Mouse (Mus musculus) limb, embryonic 14.5 days (tissue): ENCODE measurements around the gene Trp53tg5. TPM values are rescaled to one million over a fixed set of nuclear protein-coding genes. Genes with fewer than 3 reads are reported as not detected.

ENCODE experiments used
- ATAC-seq: fragments of 200-750 bp; cut with Nextera tagmentation; 2 replicates; pipeline ENCODE4 v1.8.0; 2017; ENCODE audit warnings: low read depth, moderate number of reproducible peaks, moderate TSS enrichment; ENCODE audit not compliant: low FRiP score
- DNase-seq: peaks from one replicate; pipeline ENCODE4 v3.0.0-alpha.2; 2015; ENCODE audit warnings: low spot score
- H3K27ac ChIP-seq: fragments of 300-500 bp; sonication (generic); replicated peaks from 2 replicates; pipeline ENCODE4 v1.5.1; 2014; ENCODE audit warnings: low read depth, mild to moderate bottlenecking, low read length, moderate library complexity, mixed read lengths
- H3K27me3 ChIP-seq: fragments of 300-500 bp; sonication (generic); 2 replicates; pipeline ENCODE4 v1.6.1; 2014; ENCODE audit warnings: low read length, mixed read lengths; ENCODE audit not compliant: control insufficient read depth, insufficient read depth
- H3K36me3 ChIP-seq: fragments of 300-500 bp; sonication (generic); 2 replicates; pipeline ENCODE4 v1.6.1; 2014; ENCODE audit warnings: mild to moderate bottlenecking, low read length, moderate library complexity, mixed read lengths; ENCODE audit not compliant: control insufficient read depth, insufficient read depth
- H3K4me1 ChIP-seq: fragments of 300-500 bp; sonication (generic); 2 replicates; pipeline ENCODE4 v1.6.1; 2014; ENCODE audit warnings: antibody characterized with exemption, low read length, mixed read lengths; ENCODE audit not compliant: control insufficient read depth, insufficient read depth
- H3K4me2 ChIP-seq: fragments of 300-500 bp; sonication (generic); replicated peaks from 2 replicates; pipeline ENCODE4 v1.6.1; 2014; ENCODE audit warnings: low read depth, mild to moderate bottlenecking, low read length, moderate library complexity; ENCODE audit not compliant: severe bottlenecking
- H3K4me3 ChIP-seq: fragments of 300-500 bp; sonication (generic); replicated peaks from 2 replicates; pipeline ENCODE4 v1.5.1; 2014; ENCODE audit warnings: low read length
- H3K9ac ChIP-seq: fragments of 300-500 bp; sonication (generic); 2 replicates; pipeline ENCODE4 v1.6.1; 2014; ENCODE audit warnings: mild to moderate bottlenecking, low read depth, low read length, moderate library complexity; ENCODE audit not compliant: severe bottlenecking
- H3K9me3 ChIP-seq: fragments of 300-500 bp; sonication (generic); 2 replicates; pipeline ENCODE4 v1.6.1; 2016; ENCODE audit warnings: low read length; ENCODE audit not compliant: control insufficient read depth
- POLR2A ChIP-seq: fragments of 200-500 bp; IDR thresholded peaks from 2 replicates; pipeline ENCODE4 v1.8.0; 2012; ENCODE audit warnings: inconsistent platforms, mild to moderate bottlenecking, moderate library complexity, borderline replicate concordance; ENCODE audit not compliant: insufficient read depth, insufficient read length; ENCODE audit errors: extremely low read depth
- WGBS: fragments of 180-500 bp; shearing (Covaris S2); extraction: QIAGEN DNeasy Blood & Tissue Kit; methylation state at CpG from one replicate; pipeline ENCODE4 v1.1.7; 2014; 5-methylcytosine and 5-hydroxymethylcytosine counted together
- polyA plus RNA-seq, 2 experiments: library from polyadenylated mRNA; depleted of rRNA in 1 of 2; stranded (reverse) in 1 of 2; unstranded in 1 of 2; fragments of >200 nt; fragmentation: Nextera tagmentation in 1 of 2; extraction: Ambion mirVana in 1 of 2; gene quantifications; 2 replicates each; pipeline versions ENCODE4 v1.2.1 to v1.2.3; 2012 to 2014

Gene Trp53tg5
- polyA plus RNA-seq, 2 experiments = not detected

DNA sequence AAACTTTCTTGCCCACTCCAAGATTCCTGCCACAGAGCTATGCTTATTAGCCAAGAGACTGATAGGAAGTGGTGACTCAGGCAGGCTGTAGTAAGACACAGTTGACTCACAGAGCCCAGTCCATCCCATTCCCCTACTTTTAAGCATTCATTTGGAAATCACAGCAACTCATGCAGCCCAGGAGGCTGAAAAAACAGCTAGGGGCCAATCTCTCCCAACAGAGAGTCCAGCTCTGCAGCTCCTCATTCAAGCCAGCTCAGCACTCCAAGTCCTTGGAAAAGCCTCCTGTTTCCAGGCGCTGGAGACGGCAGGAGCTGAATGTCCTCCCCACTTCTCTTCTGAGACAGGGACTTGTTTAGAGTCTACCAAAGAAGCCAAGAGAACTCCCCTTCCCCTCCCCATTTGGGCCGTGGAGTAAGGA, 34.5 kb downstream of the Trp53tg5 start:
- 66% methylated on average over 3 of the region's 3 CpGs for WGBS
- no peak for TF ChIP-seq POLR2A
- Histone ChIP-seq H3K4me2 (no peak overlapping the region), H3K9me3 (no peaks in the 10 kb centered on the region), H3K27me3 (no peaks in the 10 kb centered on the region), H3K9ac (no peak overlapping the region), H3K4me1 (peaks cover 75% of the 10 kb centered on the region), H3K36me3 (no peaks in the 10 kb centered on the region), H3K4me3 (no peak overlapping the region), H3K27ac (no peak overlapping the region)
- DNase-seq (no peak), ATAC-seq (no peak)

DNA sequence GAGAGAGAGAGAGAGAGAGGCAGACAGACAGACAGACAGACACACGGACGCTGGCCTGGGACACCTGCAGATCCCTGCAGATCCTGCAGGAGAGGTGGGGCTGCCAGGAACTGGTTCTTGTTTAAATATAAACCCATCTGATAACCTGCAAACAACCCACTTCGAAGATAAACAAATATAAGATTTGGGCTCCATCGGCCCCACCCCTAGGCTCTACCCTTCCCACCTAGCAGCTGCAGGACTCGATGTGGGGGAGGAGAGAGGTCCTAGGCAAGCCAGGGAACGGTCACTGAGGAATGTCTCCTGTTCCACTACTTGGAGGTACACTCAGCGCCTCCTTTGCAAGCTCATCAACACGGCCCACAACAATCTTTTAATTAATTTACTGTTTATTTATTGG, 35.3 kb downstream of the Trp53tg5 start:
- H3K4me2 ChIP-seq = no peak overlapping the region
- no peaks in the 10 kb centered on the region for H3K9me3 ChIP-seq
- DNase-seq (no peak), ATAC-seq (no peak)
- no peak overlapping the region for H3K4me3 ChIP-seq
- no peak overlapping the region for H3K27ac ChIP-seq
- no peak for TF ChIP-seq POLR2A
- H3K36me3 ChIP-seq = no peaks in the 10 kb centered on the region
- H3K27me3 ChIP-seq = no peaks in the 10 kb centered on the region
- H3K4me1 ChIP-seq = peaks cover 77% of the 10 kb centered on the region
- 41% methylated on average over 8 of the region's 8 CpGs for WGBS
- no peak overlapping the region for H3K9ac ChIP-seq

DNA sequence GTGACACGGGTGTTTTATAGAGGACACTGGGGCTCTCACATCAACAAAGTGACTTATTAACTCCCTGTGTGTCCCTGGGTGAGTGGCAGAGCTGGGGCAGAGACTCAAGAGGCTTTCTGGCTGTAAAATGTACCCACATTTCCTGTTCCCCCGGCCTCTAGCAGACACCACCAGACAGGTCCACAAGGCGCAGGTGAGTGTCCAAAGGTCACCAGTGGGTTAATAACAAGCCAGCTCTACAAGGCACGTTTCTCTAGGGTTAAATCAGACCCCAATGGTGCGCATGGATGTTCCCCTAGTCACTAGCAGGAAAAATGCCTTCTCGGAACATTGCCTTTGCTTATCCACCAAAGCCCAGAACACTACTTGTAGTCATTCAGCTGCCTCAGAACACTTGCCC, 35.8 kb downstream of the Trp53tg5 start:
- Histone ChIP-seq H3K36me3 (no peaks in the 10 kb centered on the region), H3K4me1 (peaks cover 81% of the 10 kb centered on the region), H3K27me3 (no peaks in the 10 kb centered on the region), H3K27ac (no peak overlapping the region), H3K4me3 (no peak overlapping the region), H3K4me2 (no peak overlapping the region), H3K9ac (no peak overlapping the region), H3K9me3 (no peaks in the 10 kb centered on the region)
- ATAC-seq (no peak), DNase-seq (no peak)
- WGBS = 35% methylated on average over 6 of the region's 6 CpGs
- TF ChIP-seq POLR2A = no peak

DNA sequence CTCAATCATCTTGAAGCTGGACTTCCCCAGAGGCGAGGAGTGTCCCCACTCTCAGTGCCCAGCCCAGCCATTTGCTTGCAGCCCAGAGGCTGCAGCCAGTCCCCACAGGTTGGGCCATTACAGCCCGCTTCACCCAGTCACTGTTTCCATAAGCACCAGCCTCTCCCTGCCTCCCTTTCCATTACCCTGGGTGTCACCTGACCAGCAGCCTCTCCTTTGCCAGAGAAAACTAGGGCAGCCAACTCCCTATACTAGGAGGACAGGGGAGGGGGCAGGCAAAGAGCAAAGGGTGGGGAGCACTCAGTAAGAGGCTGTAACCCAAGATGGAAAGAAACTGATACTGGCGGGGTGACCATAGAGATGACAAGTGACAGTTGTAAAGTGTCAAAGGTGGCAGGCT, 36.6 kb downstream of the Trp53tg5 start:
- TF ChIP-seq POLR2A = no peak
- peak; percentile 36 for ATAC-seq
- Histone ChIP-seq H3K4me2 (no peak overlapping the region), H3K27me3 (no peaks in the 10 kb centered on the region), H3K9me3 (no peaks in the 10 kb centered on the region), H3K9ac (no peak overlapping the region), H3K27ac (peak overlapping the region; percentile 55), H3K4me1 (peaks cover 83% of the 10 kb centered on the region), H3K4me3 (no peak overlapping the region), H3K36me3 (no peaks in the 10 kb centered on the region)
- WGBS = 45% methylated on average over 3 of the region's 3 CpGs
- no peak for DNase-seq

DNA sequence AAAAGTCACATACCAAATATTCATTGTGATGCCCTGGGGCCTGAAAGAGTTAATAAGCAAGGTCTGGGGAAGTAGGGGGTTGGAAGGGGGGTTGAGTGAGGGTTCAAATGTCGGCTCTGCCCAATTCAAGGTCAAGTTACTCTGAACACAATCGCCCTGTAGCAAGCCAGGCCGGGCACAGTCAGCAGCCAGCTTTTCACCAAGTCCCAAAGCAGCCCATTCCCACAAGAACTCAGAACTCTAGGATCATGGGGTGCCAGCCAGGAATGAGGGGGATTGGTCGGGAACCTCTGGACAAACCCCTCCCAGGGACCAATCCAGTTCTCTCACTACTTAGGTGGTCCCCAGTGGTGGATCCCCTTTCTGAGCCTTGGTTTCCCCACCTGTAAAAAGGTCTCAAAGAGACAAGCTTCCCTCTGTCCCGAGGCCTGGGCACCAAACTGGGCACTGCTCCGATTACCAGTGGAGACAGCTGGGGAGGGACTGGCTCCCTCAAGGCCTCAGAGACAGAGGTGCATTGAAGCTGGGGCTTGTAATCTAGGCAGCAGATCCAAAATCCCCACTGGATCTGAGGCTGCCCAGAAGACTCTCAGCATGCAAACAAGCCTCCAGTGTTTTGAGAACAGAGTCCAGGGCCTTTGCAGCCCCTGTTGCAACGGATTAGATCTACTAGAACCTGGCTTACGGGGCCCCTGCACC, 37.2 kb downstream of the Trp53tg5 start:
- Histone ChIP-seq H3K36me3 (no peaks in the 10 kb centered on the region), H3K4me2 (peak overlapping the region; percentile 13; the same call in 1 of the 2 replicates), H3K9ac (no peak overlapping the region), H3K9me3 (no peaks in the 10 kb centered on the region), H3K27me3 (no peaks in the 10 kb centered on the region), H3K27ac (peak overlapping the region; percentile 55), H3K4me1 (peaks cover 85% of the 10 kb centered on the region), H3K4me3 (no peak overlapping the region)
- DNase-seq (no peak), ATAC-seq (0 out of 2 replicates have a peak, but pooled peaks have one; percentile 8)
- TF ChIP-seq POLR2A = no peak
- 17% methylated on average over 8 of the region's 8 CpGs for WGBS
